Mouse (Mus musculus) G1E (cell line): ENCODE data around the gene Ifi47. TPM values are rescaled to one million over a fixed set of nuclear protein-coding genes. Genes with fewer than 3 reads are reported as not detected.

Source experiments
- ATAC-seq: 2 replicates; pipeline ENCODE4 v1.8.0; 2016; ENCODE audit warnings: mild to moderate bottlenecking; ENCODE audit not compliant: insufficient number of reproducible peaks, poor library complexity, low FRiP score, severe bottlenecking; ENCODE audit errors: extremely low read depth
- DNase-seq: peaks from one replicate; pipeline ENCODE4 v3.0.0; 2012; ENCODE audit warnings: low spot score
- H3K27me3 ChIP-seq: 2 replicates; pipeline ENCODE4 v1.6.1; 2012; ENCODE audit warnings: mild to moderate bottlenecking, low read length, inconsistent platforms; ENCODE audit not compliant: insufficient read depth
- H3K36me3 ChIP-seq: replicated peaks from 2 replicates; pipeline ENCODE3; 2012; ENCODE audit warnings: mild to moderate bottlenecking, inconsistent platforms
- H3K4me1 ChIP-seq: 2 replicates; pipeline ENCODE4 v1.6.1; 2012; ENCODE audit warnings: low read depth, low read length, inconsistent platforms, mixed read lengths; ENCODE audit not compliant: insufficient read depth
- H3K4me3 ChIP-seq: 2 replicates; pipeline ENCODE4 v1.5.1; 2012; ENCODE audit warnings: low read depth, mild to moderate bottlenecking, inconsistent platforms, low read length, moderate library complexity, mixed read lengths
- H3K9me3 ChIP-seq: replicated peaks from 2 replicates; pipeline ENCODE4 v1.6.1; 2012; ENCODE audit warnings: inconsistent platforms
- CTCF ChIP-seq: IDR thresholded peaks from 2 replicates; pipeline ENCODE4 v1.5.1; 2012; ENCODE audit warnings: low read depth, low read length, inconsistent platforms, mixed read lengths
- GATA1 ChIP-seq: IDR thresholded peaks from 2 replicates; pipeline ENCODE4 v1.6.1; 2012; ENCODE audit warnings: borderline replicate concordance, low read length, inconsistent platforms, mixed read lengths
- GATA2 ChIP-seq: IDR thresholded peaks from 2 replicates; pipeline ENCODE4 v1.6.1; 2012; ENCODE audit warnings: low read depth, low read length, inconsistent platforms, borderline replicate concordance
- POLR2AphosphoS5 ChIP-seq: IDR thresholded peaks from 2 replicates; pipeline ENCODE4 v1.6.1; 2012; ENCODE audit warnings: low read depth, low read length, inconsistent platforms; ENCODE audit not compliant: insufficient replicate concordance
- TAL1 ChIP-seq: conservative IDR thresholded peaks from 2 replicates; pipeline ENCODE4 v1.6.1; 2012; ENCODE audit warnings: low read depth, low read length, inconsistent platforms, mixed read lengths
- polyA plus RNA-seq: library from polyadenylated mRNA; stranded (reverse); fragments of >175 nt; gene quantifications from 2 replicates; pipeline ENCODE4 v1.2.3, GENCODE M21; 2012
- total RNA-seq, 2 experiments: library from RNA; stranded (forward) in 1 of 2; stranded (reverse) in 1 of 2; fragments of 200-1000 nt in 1 of 2; fragments of >200 nt in 1 of 2; fragmentation: Nextera tagmentation in 1 of 2; gene quantifications; 2 replicates each; pipeline ENCODE4 v1.2.3; 2014 to 2017

Ifi47 gene
- total and polyA plus RNA-seq, 3 experiments = 0.81 to 31.6 (median 25.1) TPM

DNA sequence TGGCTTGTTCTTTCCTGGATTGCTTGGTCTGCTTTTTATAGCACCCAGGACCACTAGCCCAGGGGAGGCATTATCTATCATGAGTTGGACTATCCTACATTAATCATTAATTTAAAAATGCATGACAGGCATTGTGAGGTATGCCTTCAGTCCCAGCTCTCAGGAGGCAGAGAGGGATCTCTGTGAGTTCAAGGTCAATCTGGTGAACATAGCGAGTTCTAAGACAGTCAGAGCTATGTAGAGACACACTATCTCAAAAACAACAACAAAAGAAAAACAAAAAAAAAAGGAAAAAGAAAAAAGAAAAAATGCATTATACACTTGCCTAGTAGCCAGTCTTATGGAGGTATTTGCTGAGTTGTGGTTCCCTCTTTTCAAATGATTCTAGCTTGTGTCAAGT lies 8.0 kb downstream of the Ifi47 start:
- H3K4me1 ChIP-seq = peaks cover 88% of the 10 kb centered on the region
- no peaks in the 10 kb centered on the region for H3K36me3 ChIP-seq
- H3K27me3 ChIP-seq = no peaks in the 10 kb centered on the region
- ATAC-seq = no peak
- H3K4me3 ChIP-seq = peak overlapping the region; percentile 1; the same call in 1 of the 2 replicates
- H3K9me3 ChIP-seq = no peaks in the 10 kb centered on the region
- no peak for DNase-seq
- TF ChIP-seq CTCF (no peak), POLR2AphosphoS5 (no peak), GATA2 (no peak), GATA1 (no peak), TAL1 (no peak)

DNA sequence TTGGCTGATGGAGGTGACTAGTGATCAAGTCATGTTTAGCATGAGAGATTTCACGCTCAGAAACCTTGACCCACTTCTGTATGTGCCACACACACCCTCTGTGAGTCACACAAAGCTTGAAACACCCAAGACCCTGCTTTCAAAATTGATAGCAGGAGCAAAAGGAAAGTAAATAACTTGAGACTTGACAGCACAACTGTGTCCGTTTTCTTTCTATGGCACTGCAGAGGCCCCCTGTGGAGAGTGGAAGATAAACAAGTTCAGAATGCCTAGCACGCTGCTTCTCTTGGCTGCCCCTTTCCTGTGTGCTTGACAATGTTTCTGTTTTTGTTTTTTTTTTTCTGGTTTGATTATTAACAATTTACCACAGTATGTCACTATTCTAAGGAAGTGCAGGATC lies 8.5 kb downstream of the Ifi47 start:
- DNase-seq (no peak), ATAC-seq (no peak)
- no peaks in the 10 kb centered on the region for H3K27me3 ChIP-seq
- H3K4me1 ChIP-seq = peaks cover 86% of the 10 kb centered on the region
- TF ChIP-seq GATA2 (no peak), CTCF (no peak), TAL1 (no peak), POLR2AphosphoS5 (no peak), GATA1 (no peak)
- H3K9me3 ChIP-seq = no peaks in the 10 kb centered on the region
- H3K4me3 ChIP-seq = no peak overlapping the region; the same call in 1 of the 2 replicates
- H3K36me3 ChIP-seq = no peaks in the 10 kb centered on the region

DNA sequence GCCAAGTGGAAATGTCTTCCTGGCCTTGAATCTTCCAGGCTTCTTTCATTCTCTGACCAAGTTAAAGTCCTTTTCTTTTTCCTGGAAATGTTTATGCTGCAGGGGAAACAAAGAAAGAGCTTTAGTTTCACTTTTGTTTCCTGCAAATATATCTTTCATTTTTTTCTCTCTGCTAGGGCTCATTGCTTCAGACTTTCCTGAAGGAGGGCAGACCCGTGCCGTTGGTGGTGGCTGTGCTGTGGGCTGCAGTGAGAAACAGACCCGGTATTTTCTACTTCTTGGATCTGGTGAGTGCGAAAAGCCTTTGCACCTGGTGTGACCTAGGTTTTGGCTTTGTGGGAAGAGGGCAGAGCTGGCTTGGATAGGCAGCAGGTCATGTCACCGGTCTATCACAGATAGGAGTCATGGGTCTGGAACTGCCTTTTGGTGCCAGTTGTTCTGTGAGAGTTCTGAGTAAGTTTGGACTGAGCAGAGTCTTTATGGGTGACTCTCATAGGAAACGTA lies 10.5 kb downstream of the Ifi47 start:
- ATAC-seq (no peak), DNase-seq (no peak)
- peaks cover 4% of the 10 kb centered on the region for H3K36me3 ChIP-seq
- TF ChIP-seq POLR2AphosphoS5 = no peak
- H3K9me3 ChIP-seq = no peaks in the 10 kb centered on the region
- H3K4me3 ChIP-seq = peak overlapping the region; percentile 63
- H3K27me3 ChIP-seq = no peaks in the 10 kb centered on the region
- H3K4me1 ChIP-seq = peaks cover 90% of the 10 kb centered on the region

DNA sequence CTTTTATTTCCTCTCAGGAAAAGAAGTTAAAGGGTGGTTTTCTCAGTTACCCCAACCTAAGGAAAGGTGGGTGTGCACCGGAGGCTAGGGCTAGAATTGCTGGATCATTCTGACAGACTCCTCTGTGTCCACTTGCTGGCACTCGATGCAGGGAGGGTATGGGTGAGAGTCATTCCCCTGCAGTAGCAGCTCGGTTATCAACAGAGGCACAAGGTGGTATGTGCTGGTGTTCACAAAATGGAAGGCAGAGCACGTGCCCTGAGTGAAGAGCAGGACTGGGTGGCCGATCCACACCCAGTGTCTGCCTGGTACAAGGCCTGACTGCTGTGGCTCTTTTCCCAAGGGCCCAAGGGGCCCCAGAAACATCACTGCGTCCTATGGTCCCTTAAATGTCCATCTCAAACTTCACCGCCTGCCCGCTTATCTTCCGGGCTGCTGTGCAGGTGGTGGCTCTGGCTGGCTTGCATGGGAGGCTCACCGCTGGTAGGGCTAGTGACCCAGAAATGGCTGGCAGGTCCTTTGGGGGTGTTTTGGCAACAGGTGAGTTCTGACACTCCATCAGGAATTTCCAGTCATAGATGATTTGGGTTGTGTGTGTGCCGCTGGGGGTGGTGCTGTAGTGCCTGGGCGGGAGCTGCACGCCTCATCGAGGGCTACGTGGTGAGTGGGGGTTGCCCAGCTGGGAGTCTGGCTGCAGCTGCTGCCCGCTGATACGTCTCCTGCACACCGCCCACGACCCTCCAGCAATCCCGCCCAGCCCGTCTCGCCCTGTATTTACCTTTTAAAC lies 11.6 kb downstream of the Ifi47 start:
- H3K9me3 ChIP-seq = no peaks in the 10 kb centered on the region
- peak overlapping the region; percentile 72 for H3K4me3 ChIP-seq
- peaks cover 91% of the 10 kb centered on the region for H3K4me1 ChIP-seq
- no peaks in the 10 kb centered on the region for H3K27me3 ChIP-seq
- ATAC-seq (peak; percentile 61), DNase-seq (peak; percentile 64)
- TF ChIP-seq POLR2AphosphoS5 (0 out of 2 replicates have a peak, but pooled peaks have one; percentile 34), GATA2 (no peak), CTCF (no peak), TAL1 (peak; percentile 79), GATA1 (no peak)
- peaks cover 6% of the 10 kb centered on the region for H3K36me3 ChIP-seq

DNA sequence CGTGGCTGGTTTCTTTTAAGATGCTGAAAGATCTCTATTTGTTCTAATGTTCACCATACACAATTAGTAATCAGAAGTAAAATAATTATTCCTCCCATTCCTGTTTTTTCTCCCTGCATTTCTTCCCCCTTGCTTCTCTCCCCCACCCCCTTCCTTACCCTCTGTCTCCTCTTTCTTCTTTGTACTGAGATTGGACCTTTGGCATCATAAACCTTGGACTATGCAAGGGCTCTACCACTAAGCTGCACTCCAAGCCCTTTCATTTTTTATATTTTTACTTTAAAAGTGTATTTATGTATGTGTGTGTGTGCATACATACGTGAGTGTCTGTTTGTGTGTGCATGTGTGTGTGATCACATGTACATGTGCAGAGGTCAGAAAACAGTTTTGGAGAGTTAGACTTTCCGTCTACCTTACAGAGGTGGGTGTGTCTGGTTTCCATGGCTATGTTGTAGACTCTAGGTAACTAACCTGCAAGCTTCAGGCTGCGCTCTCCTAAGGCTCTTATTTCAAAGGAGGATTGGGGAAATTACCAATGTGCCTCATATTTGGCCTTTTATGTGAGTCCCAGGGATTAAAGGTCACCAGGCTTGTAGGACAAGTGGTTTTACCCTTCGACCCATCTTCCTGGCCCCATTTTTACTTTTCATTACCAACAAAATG lies 12.7 kb downstream of the Ifi47 start:
- no peaks in the 10 kb centered on the region for H3K9me3 ChIP-seq
- TF ChIP-seq GATA1 = no peak
- no peak for TF ChIP-seq POLR2AphosphoS5
- no peak for TF ChIP-seq TAL1
- TF ChIP-seq GATA2 = no peak
- no peak for TF ChIP-seq CTCF
- peaks cover 11% of the 10 kb centered on the region for H3K36me3 ChIP-seq
- H3K4me1 ChIP-seq = peaks cover 86% of the 10 kb centered on the region
- DNase-seq (no peak), ATAC-seq (no peak)
- H3K27me3 ChIP-seq = no peaks in the 10 kb centered on the region
- peak overlapping the region; percentile 72; the same call in 1 of the 2 replicates for H3K4me3 ChIP-seq
